ENCODE assay signal across 23 mouse cellular contexts in genomic region chr13:78928347-78928746, GRCm38 (mm10).
"Had no signal": no experiment of that assay in that cellular context is flagged by ENCODE, and none has a peak within 500 bp of the region (broad histone marks: within the 10 kb centered on the region; RNA-seq: fewer than 3 reads in every experiment).

No protein-coding gene starts in this region.

- H3K9me3 ChIP-seq: limb, embryonic 10.5 days; limb, embryonic 13.5 days; liver, embryonic 12.5 days; liver, embryonic 15.5 days; lung, embryonic 15.5 days; midbrain, embryonic 10.5 days; midbrain, embryonic 13.5 days had no signal

- H3K27ac ChIP-seq: kidney, postnatal 0 days; layer of hippocampus, adult 2 months; limb, embryonic 10.5 days; limb, embryonic 13.5 days; liver, embryonic 12.5 days; liver, embryonic 15.5 days; lung, embryonic 15.5 days; midbrain, embryonic 10.5 days; midbrain, embryonic 13.5 days; stomach, postnatal 0 days had no signal

- H3K4me3 ChIP-seq: layer of hippocampus, adult 2 months; limb, embryonic 10.5 days; limb, embryonic 13.5 days; liver, embryonic 12.5 days; liver, embryonic 15.5 days; lung, embryonic 15.5 days; megakaryocyte, embryonic 14.5 days; midbrain, embryonic 10.5 days; midbrain, embryonic 13.5 days had no signal

- DNase-seq: kidney, postnatal 25 days; layer of hippocampus, adult 9-11 months; liver; lung, adult 18-20 months; lung, postnatal 10 days; lung, postnatal 36 days; right cerebral cortex, adult 18-20 months; right cerebral cortex, postnatal 14 days; right cerebral cortex, postnatal 4 days; thymus, adult 2 months; thymus, postnatal 14 days; thymus, postnatal 4 days had no signal

- H3K9ac ChIP-seq: limb, embryonic 13.5 days; liver, embryonic 12.5 days; liver, embryonic 15.5 days; lung, embryonic 15.5 days; midbrain, embryonic 13.5 days had no signal

- H3K27me3 ChIP-seq: limb, embryonic 13.5 days; liver, embryonic 12.5 days; liver, embryonic 15.5 days; lung, embryonic 15.5 days; megakaryocyte, embryonic 14.5 days; midbrain, embryonic 13.5 days had no signal

- H3K36me3 ChIP-seq: limb, embryonic 10.5 days; limb, embryonic 13.5 days; liver, embryonic 12.5 days; liver, embryonic 15.5 days; lung, embryonic 15.5 days; midbrain, embryonic 10.5 days; midbrain, embryonic 13.5 days had no signal

- H3K4me2 ChIP-seq: limb, embryonic 13.5 days; liver, embryonic 12.5 days; liver, embryonic 15.5 days; lung, embryonic 15.5 days; midbrain, embryonic 13.5 days had no signal

- H3K4me1 ChIP-seq: limb, embryonic 10.5 days; limb, embryonic 13.5 days; liver, embryonic 12.5 days; liver, embryonic 15.5 days; lung, embryonic 15.5 days; megakaryocyte, embryonic 14.5 days; midbrain, embryonic 10.5 days; midbrain, embryonic 13.5 days had no signal

- ATAC-seq: liver, embryonic 12.5 days; midbrain, embryonic 13.5 days had no signal
